Mouse (Mus musculus) embryo, embryonic 9.5 days (tissue): ENCODE measurements around the gene Olfr802.

Experiments
- DNase-seq: peaks from one replicate; pipeline ENCODE4 v3.0.0-alpha.2; 2017; ENCODE audit errors: extremely low spot score

The Olfr802 gene

GRCm38 (mm10) chr10:129688069-129688468, at the start of gene Olfr802:
Olfr802 (minus strand) TSS chr10:129688169.
- DNase-seq, result no peak

DNA sequence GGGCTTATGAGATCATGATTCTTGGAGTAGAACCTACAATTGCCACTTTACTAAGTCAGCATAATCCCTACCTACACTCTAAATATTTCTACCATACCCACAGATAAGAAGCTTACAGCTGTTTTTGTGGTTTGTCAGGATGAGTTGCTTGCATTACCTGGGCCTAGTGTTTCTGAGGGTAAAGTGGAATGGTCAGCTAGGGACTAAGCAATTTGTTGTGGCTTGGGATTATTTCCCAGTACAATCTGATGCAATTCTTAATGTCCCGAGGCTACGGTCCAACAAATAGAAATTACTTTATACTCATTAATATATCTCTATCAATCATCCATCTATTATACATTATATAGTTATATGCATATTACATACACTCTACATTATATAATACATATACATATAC, 41.3 kb upstream of the Olfr802 start, which contains the start of gene Olfr805:
Olfr805 (minus strand) TSS at position 101 of the 400 bp plus-strand sequence.
- no peak for DNase-seq

DNA sequence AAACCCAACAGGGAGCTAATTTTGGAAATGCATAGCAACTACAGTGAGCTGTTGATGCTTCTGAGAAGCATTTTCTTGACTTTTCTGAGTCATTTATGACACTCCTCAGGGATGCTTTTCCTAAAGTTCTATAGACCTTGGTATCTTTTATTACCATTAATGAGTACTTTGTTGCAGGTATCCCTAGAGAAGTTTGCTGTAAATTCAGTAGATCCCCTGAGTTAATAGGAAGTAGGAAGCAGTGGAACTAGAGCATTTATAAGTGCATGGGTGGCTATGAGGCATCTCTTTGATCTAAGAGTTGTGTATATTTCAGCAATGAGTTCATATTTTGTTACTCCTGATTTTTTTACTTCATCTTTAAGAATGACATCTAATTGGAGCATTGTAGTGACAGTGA, 14.9 kb upstream of the Olfr802 start, which contains the start of gene Olfr804:
Olfr804 (plus strand) TSS at position 301 of the 400 bp plus-strand sequence.
- no peak for DNase-seq

DNA sequence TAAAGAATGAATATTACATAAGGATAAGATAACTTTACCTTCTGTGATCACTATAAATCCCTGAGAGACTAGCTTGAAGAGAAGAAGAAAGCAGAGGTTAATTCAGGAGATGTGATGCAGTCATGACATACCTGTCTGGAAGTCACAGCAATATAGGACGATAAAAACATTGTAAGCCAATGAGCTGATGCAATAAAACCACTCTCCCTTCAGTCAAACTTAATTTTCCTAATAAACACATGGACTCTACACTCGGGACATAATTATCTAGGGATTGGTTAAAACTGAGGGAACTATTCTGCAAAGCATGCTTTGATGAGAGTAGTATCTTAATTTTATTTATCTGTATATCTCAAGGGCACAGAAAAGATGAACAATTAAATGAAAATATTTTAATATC, 6.2 kb upstream of the Olfr802 start, which contains the start of gene Olfr803:
Olfr803 (minus strand) TSS at position 101 of the 400 bp plus-strand sequence.
- no peak for DNase-seq

- DNase-seq, result no peak
Observed at GRCm38 (mm10) chr10:129673765-129674164, 14.2 kb downstream of the Olfr802 start, which contains the start of gene Olfr801. Olfr801 (minus strand) TSS chr10:129673865.

DNA sequence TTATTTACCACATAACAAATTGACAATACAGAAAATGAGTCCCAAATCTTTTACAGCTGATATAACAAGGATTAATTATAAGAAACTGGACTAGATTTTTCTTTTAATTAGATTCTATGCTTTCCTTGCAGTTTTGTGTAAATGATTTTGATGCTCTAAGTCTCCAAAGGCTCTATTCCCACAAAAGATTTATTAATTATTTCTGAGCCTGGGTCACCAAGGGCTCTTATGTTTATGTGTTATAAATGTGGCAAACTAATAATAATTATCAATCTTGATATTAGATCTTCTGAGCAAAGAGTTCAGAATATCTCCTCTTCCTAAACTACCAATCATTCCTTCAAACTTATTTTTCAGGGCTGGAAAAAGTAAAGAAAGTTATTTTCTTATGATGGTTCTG, 30.6 kb downstream of the Olfr802 start, which contains the start of gene Olfr800:
Olfr800 (plus strand) TSS at position 301 of the 400 bp plus-strand sequence.
- DNase-seq, result no peak

GRCm38 (mm10) chr10:129651763-129652162, 36.2 kb downstream of the Olfr802 start:
- no peak for DNase-seq

- no peak for DNase-seq
Observed at GRCm38 (mm10) chr10:129637184-129637583, 50.8 kb downstream of the Olfr802 start, which contains the start of gene Olfr799. Olfr799 (plus strand) TSS chr10:129637484.

GRCm38 (mm10) chr10:129627834-129628233, 60.1 kb downstream of the Olfr802 start, which contains the start of gene Olfr798:
Olfr798 (minus strand) TSS chr10:129627934.
- no peak for DNase-seq
